Mouse (Mus musculus): ENCODE results near the gene Sgta. TPM values are rescaled to one million over a fixed set of nuclear protein-coding genes. Genes with fewer than 3 reads are reported as not detected.

Sgta gene
- total RNA-seq (2023): 50.4 TPM

DNA sequence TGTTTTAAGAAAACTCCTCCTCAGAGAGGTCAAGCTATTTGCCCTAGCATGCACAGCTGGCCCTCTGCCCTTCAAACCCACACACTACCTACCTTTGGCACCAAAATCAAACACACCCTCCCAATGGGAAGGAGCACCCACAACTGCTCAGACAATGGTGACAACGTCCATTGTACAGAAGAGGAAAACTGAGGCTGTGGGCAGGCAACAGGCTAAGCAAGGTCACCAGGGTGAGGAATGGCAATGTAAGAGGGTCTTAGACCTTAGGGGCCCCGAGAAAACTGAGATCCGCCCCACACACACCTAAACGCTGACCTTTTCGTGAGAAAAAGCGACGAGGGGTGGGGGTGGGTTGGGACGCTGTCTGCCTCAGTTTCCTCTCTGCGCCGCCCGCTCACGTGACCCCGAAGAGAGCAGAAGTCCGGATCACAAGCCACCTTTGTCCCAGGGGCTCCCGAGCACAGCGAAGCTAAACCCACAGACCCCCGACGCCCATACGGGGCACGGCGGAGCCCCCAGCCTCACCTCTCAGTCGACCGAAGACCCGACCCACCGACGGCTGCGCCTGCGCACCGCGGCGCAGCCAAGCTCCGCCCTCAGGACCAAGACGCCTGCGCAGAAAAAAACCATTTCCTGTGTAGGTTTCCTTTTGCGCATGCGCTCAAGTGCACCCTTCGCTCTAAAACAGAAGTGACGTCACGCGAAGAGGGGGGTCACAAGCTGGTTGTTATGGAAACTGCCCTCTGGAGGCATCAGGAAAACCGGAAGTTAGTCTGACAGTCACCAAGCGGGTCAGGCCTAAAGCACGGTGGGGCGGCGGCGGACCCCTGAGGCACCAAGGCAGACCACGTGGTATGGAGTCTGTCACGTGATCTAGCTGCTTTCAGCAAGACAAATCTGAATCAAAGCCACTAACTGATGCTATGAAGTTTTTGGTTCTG is at the start of gene Sgta:
Gene Sgta, minus strand, starts transcription at position 579 of the 941 bp plus-strand sequence.

DNA sequence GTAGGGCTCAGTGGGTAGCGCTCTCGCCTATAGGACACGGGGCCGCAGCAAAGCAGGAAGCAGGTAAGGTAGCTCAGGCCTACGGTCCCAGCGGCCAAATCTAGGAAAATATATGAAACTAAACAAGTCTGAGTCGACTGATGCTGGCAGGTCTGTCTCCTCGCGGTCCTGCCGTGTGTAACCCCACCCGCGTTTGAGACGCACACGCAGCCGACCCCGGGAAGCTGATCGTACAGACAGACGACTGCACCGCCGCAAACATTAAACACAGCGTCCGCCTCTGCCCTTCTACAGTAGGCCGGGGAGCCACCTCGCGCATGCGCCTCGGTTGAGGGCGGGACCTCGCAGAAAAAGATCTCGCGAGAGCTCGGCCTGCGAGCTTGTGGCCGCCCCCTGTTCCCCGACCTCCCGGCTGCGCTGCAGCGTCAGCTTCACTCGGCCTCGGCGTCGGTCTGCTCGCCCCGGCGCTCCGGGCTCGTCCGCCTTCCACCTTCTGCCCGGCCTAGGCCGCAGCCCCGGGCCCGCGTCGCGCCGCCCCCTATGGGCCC is 45.7 kb upstream of the Sgta start, which contains the start of gene Map2k2:
Gene Map2k2, plus strand, starts transcription at position 351 of the 548 bp plus-strand sequence.

DNA sequence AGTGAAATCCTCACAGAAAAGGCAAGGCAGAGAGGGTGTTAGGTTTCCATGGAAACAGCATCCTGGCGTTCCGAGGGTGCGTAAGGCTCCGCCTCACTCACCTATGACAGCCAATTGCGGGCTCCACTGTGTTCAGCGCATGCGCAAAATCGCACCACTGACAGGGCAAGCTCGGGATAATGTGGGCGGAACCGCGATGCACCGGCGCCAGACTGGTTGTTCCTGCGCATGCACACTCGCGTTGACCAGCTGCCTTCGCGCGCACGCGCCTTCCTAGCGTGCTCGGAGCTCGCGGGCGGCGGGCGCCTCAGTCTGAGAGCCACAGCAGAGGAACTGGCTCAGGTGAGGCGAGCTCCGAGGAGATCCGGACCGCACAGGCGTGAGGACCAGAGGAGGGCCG is 9.9 kb upstream of the Sgta start, which contains the start of gene Thop1:
Gene Thop1, plus strand, starts transcription at position 200 of the 400 bp plus-strand sequence.

DNA sequence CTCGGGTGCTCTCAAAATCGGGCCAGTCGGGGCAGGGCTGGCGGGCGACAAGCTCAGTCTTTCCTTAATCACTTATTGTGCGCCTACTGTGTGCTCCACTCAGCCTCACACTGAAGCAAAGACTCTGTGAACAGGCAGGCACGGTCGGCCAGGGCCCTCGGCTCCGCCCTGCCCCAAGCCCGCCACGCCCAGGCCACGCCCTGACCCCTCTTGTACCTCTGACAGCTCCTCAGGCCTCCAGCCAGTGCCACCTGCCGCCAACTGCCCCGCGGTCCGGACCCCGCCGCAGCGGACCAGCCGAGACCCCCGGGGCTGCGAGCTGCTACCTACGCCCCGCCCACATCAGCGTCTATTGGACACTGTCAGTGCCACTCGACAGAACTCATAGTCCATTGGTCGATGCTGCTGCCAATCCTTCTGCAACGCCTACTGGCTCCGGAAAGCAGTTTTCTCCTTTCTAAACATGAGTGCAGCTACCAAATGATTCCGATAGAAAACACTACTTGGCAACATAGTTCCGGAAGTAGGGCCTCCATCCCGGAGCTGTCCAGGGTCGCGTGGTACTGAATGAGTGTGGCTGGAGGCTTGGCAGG is 22.9 kb downstream of the Sgta start, which contains the start of gene Slc39a3:
Gene Slc39a3, minus strand, starts transcription at position 439 of the 593 bp plus-strand sequence.

DNA sequence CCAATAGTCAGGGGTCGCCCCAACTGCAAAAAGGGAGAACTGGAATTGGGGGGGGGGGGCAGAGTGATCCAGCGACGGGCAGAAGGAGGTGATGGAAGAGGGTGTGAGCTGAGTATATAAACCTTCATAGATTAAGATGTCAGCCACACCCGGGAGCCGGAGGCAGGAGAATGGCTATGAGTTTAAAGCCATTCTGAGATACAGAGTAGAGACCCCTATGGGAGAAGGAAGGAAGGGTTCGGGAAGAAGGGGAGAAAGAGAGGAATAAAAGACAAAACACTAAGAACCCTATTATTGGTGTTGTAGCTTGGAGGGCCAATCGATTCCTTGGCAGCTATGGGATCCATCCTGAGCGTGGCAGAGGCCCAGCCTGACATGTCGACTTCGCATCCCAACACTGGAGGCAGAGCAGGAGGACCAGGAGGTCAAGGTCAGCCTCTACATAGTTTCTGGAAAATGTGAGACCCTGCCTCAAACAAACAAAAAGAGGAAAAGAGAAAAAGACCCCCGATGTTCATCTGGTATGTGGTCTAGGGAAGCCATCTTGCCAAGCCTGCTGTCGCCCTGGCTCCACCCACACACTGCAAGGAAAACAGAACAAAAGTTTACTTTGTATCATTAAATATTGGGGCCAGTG is 34.2 kb downstream of the Sgta start, which contains the start of gene Diras1:
Gene Diras1, minus strand, starts transcription at position 24 of the 637 bp plus-strand sequence.

DNA sequence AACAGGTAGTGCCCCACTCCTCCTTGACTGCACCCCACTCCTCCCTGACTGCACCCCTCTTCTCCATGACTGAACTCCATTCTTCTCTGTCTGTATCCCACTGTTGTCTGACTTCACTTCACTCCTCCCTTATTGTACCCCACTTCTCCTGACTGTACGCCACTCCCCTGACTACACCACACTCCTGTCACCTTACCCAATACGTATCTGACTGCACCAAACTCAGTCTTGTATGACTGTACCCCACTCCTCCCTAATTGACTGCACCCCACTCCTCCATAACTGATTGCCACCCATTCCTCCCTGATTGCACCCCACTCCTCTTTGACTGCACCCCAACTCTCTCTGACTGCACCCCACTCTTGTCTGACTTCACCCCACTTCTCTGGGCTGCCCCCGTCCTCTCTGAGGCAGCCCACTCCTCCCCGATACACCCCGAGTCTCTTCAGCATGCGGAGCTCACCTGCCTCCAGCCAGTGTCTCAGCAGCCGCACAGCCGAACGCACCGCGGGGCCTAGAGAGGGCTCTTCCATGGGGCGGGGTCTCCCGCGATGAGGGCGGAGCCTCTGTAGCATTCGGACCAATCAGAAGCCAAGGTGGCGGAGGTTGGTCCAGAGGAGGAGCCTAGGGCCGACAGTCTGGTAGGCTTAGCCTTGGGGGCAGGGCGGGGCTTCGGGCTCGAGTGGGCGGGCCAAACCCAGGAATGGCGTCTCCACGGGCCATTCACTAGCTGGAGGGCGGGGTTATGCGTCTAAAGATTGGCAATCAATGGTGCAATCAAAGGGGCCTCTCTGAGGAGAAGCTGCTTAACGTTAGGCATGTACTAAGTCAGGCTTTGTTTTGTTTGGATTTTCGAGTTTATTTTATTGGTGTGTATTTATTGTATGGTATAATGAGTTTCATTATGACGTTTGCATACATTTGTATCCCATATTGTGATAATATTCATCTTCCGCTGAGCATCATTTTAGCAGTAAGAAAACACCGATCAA is 45.3 kb downstream of the Sgta start, which contains the start of gene Gng7:
Gene Gng7, minus strand, starts transcription at position 553 of the 992 bp plus-strand sequence.

Other genes starting within 250 kb of the Sgta start
- gene Jsrp1, start 246.7 kb downstream of the Sgta start, total RNA-seq (2023): not detected
- gene Oaz1, start 233.5 kb downstream of the Sgta start, total RNA-seq (2023): 576 TPM
- not detected for gene Lingo3, start 216.1 kb downstream of the Sgta start, total RNA-seq (2023)
- 43.9 TPM for gene Lsm7, start 205.0 kb downstream of the Sgta start, total RNA-seq (2023)
- 13.7 TPM for gene Sppl2b, start 204.9 kb downstream of the Sgta start, total RNA-seq (2023)
- not detected for gene Tmprss9, start 188.3 kb downstream of the Sgta start, total RNA-seq (2023)
- 55.9 TPM for gene Timm13, start 159.2 kb downstream of the Sgta start, total RNA-seq (2023)
- 8.5 TPM for gene Lmnb2, start 141.9 kb downstream of the Sgta start, total RNA-seq (2023)
- gene Gadd45b, start 130.1 kb downstream of the Sgta start, total RNA-seq (2023): 20.5 TPM
- gene Gng7, start 45.2 kb downstream of the Sgta start, total RNA-seq (2023): not detected
- gene Diras1, start 34.5 kb downstream of the Sgta start, total RNA-seq (2023): not detected
- 14.2 TPM for gene Slc39a3, start 22.8 kb downstream of the Sgta start, total RNA-seq (2023)
- gene Thop1, start 9.9 kb upstream of the Sgta start, total RNA-seq (2023): 8.4 TPM
- not detected for gene Creb3l3, start 38.7 kb upstream of the Sgta start, total RNA-seq (2023)
- gene Map2k2, start 45.7 kb upstream of the Sgta start, total RNA-seq (2023): 126 TPM
- gene Zbtb7a, start 75.0 kb upstream of the Sgta start, total RNA-seq (2023): 49.1 TPM
- gene Pias4, start 107.7 kb upstream of the Sgta start, total RNA-seq (2023): 35.3 TPM
- 2,404 TPM for gene Eef2, start 116.5 kb upstream of the Sgta start, total RNA-seq (2023)
- 57.0 TPM for gene Dapk3, start 122.8 kb upstream of the Sgta start, total RNA-seq (2023)
- not detected for gene 4930442H23Rik, start 123.7 kb upstream of the Sgta start, total RNA-seq (2023)
- gene Nmrk2, start 141.9 kb upstream of the Sgta start, total RNA-seq (2023): not detected
- gene Atcay, start 170.7 kb upstream of the Sgta start, total RNA-seq (2023): 0.85 TPM
- gene Zfr2, start 173.0 kb upstream of the Sgta start, total RNA-seq (2023): 10.6 TPM
- 16.6 TPM for gene Matk, start 192.8 kb upstream of the Sgta start, total RNA-seq (2023)
- gene Mrpl54, start 206.8 kb upstream of the Sgta start, total RNA-seq (2023): 110 TPM
- 31.3 TPM for gene Apba3, start 206.8 kb upstream of the Sgta start, total RNA-seq (2023)
- gene Tjp3, start 231.4 kb upstream of the Sgta start, total RNA-seq (2023): 4.2 TPM
- 110 TPM for gene Pip5k1c, start 232.8 kb upstream of the Sgta start, total RNA-seq (2023)

Measured in CD4-positive naive resting alpha-beta T cell, adult 76 days (primary cell).